Comparison of ENCODE assay signal across 26 mouse cellular contexts in the genomic region with DNA sequence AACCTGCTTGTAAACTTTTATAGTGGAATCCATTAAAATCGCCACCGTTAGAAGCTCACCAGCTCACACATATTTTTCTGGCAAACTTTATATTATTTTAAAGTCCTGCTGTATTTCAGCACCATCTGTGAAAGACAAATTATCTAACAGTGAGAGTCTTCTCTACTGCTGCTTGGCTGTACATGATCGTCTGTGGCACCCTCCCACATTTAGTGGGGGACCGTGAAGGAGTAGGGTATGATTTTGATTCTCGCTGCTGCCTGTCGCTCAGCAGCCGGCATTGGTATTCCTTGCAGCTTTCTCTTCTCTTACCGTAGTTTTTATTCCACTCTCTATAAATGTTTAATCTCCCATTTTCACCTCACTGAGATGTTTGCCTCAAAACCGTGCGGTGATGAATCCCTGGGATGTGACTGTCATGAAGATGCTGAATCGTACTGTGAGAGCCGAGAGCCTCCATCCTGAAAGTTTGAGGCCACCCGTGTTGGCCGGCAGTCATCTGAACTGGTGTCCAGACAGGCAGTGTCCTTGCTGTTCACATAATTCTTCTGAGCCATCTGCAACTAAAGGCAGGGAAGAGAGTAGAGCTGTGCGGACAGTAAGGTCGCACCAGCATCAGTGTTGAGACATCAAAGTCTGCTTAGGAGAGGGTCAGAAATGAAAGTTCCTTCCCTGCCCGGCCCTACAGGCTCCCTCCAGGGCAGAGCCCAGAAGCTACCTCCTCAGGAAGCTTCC. TPM values are rescaled to one million over a fixed set of nuclear protein-coding genes. Genes with fewer than 3 reads are reported as not detected.
DNase-seq lines count a peak whose midpoint lies in the region; ATAC-seq and TF ChIP-seq lines count a peak whose summit lies in the region.
"Had no signal": no experiment of that assay in that cellular context is flagged by ENCODE, and none has a peak within 500 bp of the region (broad histone marks: within the 10 kb centered on the region; RNA-seq: fewer than 3 reads in every experiment).

No protein-coding gene starts in this region.

- 74% methylated on average over 17 of the region's 17 CpGs for WGBS in forebrain, postnatal 0 days
- 89% methylated on average over 17 of the region's 17 CpGs for WGBS in forebrain, embryonic 13.5 days
- WGBS in midbrain, embryonic 13.5 days: 85% methylated on average over 17 of the region's 17 CpGs
- 95% methylated on average over 17 of the region's 17 CpGs for WGBS in midbrain, embryonic 10.5 days

- H3K9me3 ChIP-seq in forebrain, postnatal 0 days (ENCODE audit: low read length): no peaks in the 10 kb centered on the region
- no peaks in the 10 kb centered on the region for H3K9me3 ChIP-seq in forebrain, embryonic 13.5 days (replicated peaks)
- no peaks in the 10 kb centered on the region for H3K9me3 ChIP-seq in midbrain, embryonic 13.5 days
- no peaks in the 10 kb centered on the region for H3K9me3 ChIP-seq in midbrain, embryonic 10.5 days (replicated peaks)
- H3K9me3 ChIP-seq: forebrain, embryonic 10.5 days; heart, embryonic 12.5 days; hindbrain, embryonic 10.5 days; intestine, embryonic 15.5 days; lung, embryonic 15.5 days; megakaryocyte, embryonic 14.5 days; neural tube, embryonic 12.5 days had no signal

- ATAC-seq in forebrain, postnatal 0 days: peak; percentile 45; the same call in 1 of the 2 replicates
- ATAC-seq in forebrain, embryonic 13.5 days: no peak
- no peak for ATAC-seq in midbrain, embryonic 13.5 days
- ATAC-seq: hindbrain, embryonic 16.5 days; intestine, embryonic 15.5 days had no signal

- no peaks in the 10 kb centered on the region for H3K27me3 ChIP-seq in forebrain, postnatal 0 days (ENCODE audit: insufficient read depth, low read length)
- no peaks in the 10 kb centered on the region for H3K27me3 ChIP-seq in forebrain, embryonic 13.5 days
- H3K27me3 ChIP-seq in midbrain, embryonic 13.5 days: no peaks in the 10 kb centered on the region
- no peaks in the 10 kb centered on the region for H3K27me3 ChIP-seq in midbrain, embryonic 10.5 days (ENCODE audit: low read depth, poor library complexity, severe bottlenecking)
- H3K27me3 ChIP-seq: heart, embryonic 12.5 days; intestine, embryonic 15.5 days; lung, embryonic 15.5 days; megakaryocyte, embryonic 14.5 days; neural tube, embryonic 12.5 days had no signal

- H3K27ac ChIP-seq in forebrain, postnatal 0 days (ENCODE audit: low read depth, low read length): no peak overlapping the region
- H3K27ac ChIP-seq in forebrain, embryonic 13.5 days: no peak overlapping the region
- peak overlapping the region; percentile 7; the same call in 1 of the 2 replicates for H3K27ac ChIP-seq in midbrain, embryonic 13.5 days
- H3K27ac ChIP-seq in midbrain, embryonic 10.5 days (replicated peaks): no peak overlapping the region
- H3K27ac ChIP-seq: forebrain, embryonic 10.5 days; gastrocnemius, adult 2 months; hindbrain, embryonic 10.5 days; intestine, embryonic 15.5 days; liver, embryonic 14.5 days; lung, embryonic 15.5 days; neural tube, embryonic 12.5 days had no signal

- 0 out of 2 replicates have a peak, but pooled peaks cover 4% of the 10 kb centered on the region for H3K4me1 ChIP-seq in forebrain, postnatal 0 days (ENCODE audit: insufficient read depth)
- peaks cover 9% of the 10 kb centered on the region; the same call in 1 of the 2 replicates for H3K4me1 ChIP-seq in forebrain, embryonic 13.5 days
- H3K4me1 ChIP-seq in midbrain, embryonic 13.5 days (replicated peaks): peaks cover 9% of the 10 kb centered on the region
- H3K4me1 ChIP-seq in midbrain, embryonic 10.5 days: peaks cover 30% of the 10 kb centered on the region

- no peak for TF ChIP-seq CTCF in forebrain, postnatal 0 days (IDR thresholded peaks at IDR 0.05; ENCODE audit: low read depth)

- no peak overlapping the region for H3K4me3 ChIP-seq in forebrain, postnatal 0 days (ENCODE audit: low read depth, low read length)
- no peak overlapping the region for H3K4me3 ChIP-seq in forebrain, embryonic 13.5 days
- no peak overlapping the region for H3K4me3 ChIP-seq in midbrain, embryonic 13.5 days (replicated peaks)
- H3K4me3 ChIP-seq in midbrain, embryonic 10.5 days: no peak overlapping the region
- H3K4me3 ChIP-seq: forebrain, embryonic 10.5 days; gastrocnemius, adult 2 months; heart, embryonic 12.5 days; hindbrain, embryonic 10.5 days; intestine, embryonic 15.5 days; lung, embryonic 15.5 days; megakaryocyte, embryonic 14.5 days; neural tube, embryonic 12.5 days had no signal

- no peak overlapping the region for H3K4me2 ChIP-seq in forebrain, postnatal 0 days (ENCODE audit: low read depth)
- H3K4me2 ChIP-seq in forebrain, embryonic 13.5 days: no peak overlapping the region
- no peak overlapping the region for H3K4me2 ChIP-seq in midbrain, embryonic 13.5 days (replicated peaks)
- H3K4me2 ChIP-seq: heart, embryonic 12.5 days; intestine, embryonic 15.5 days; lung, embryonic 15.5 days; neural tube, embryonic 12.5 days had no signal

- H3K36me3 ChIP-seq in forebrain, postnatal 0 days (ENCODE audit: insufficient read depth): no peaks in the 10 kb centered on the region
- H3K36me3 ChIP-seq in forebrain, embryonic 13.5 days (ENCODE audit: poor library complexity, severe bottlenecking): no peaks in the 10 kb centered on the region
- no peaks in the 10 kb centered on the region for H3K36me3 ChIP-seq in midbrain, embryonic 13.5 days
- H3K36me3 ChIP-seq in midbrain, embryonic 10.5 days: no peaks in the 10 kb centered on the region
- H3K36me3 ChIP-seq: forebrain, embryonic 10.5 days; heart, embryonic 12.5 days; hindbrain, embryonic 10.5 days; intestine, embryonic 15.5 days; lung, embryonic 15.5 days; neural tube, embryonic 12.5 days had no signal

- no peak overlapping the region for H3K9ac ChIP-seq in forebrain, postnatal 0 days
- H3K9ac ChIP-seq in forebrain, embryonic 13.5 days: no peak overlapping the region
- no peak overlapping the region for H3K9ac ChIP-seq in midbrain, embryonic 13.5 days (replicated peaks)
- H3K9ac ChIP-seq: heart, embryonic 12.5 days; intestine, embryonic 15.5 days; liver, embryonic 14.5 days; lung, embryonic 15.5 days; neural tube, embryonic 12.5 days had no signal

- no peak for DNase-seq in forebrain, postnatal 0 days
- no peak for DNase-seq in midbrain, embryonic 10.5 days (ENCODE audit: low spot score)
- DNase-seq in adrenal gland, postnatal 14 days: peak; percentile 70
- DNase-seq in telencephalon, adult 2 months (ENCODE audit: low read depth, low spot score): peak; percentile 73
- no peak for DNase-seq in gastrocnemius, postnatal 25 days
- DNase-seq: cerebellum, adult 11 months; cerebellum, postnatal 10 days; gastrocnemius, adult 2 months; heart, postnatal 10 days; kidney, adult 8-10 months; kidney, postnatal 10 days; lung, postnatal 36 days; right cerebral cortex, postnatal 4 days; thymus, postnatal 25 days had no signal

RNA-seq across cellular contexts. Expression of a gene that starts 38.4 kb away (rescaled TPM):
- 9.0 and 9.2 TPM in 2 replicates for total RNA-seq in forebrain, postnatal 0 days (2014; rRNA removed)
- polyA plus RNA-seq in forebrain, postnatal 0 days (2015; fragmentation: Nextera tagmentation; extraction: Ambion mirVana): 5.4 and 6.8 TPM in 2 replicates
- polyA plus RNA-seq in forebrain, embryonic 13.5 days (2015; fragmentation: Nextera tagmentation; extraction: Ambion mirVana): 12.7 and 16.9 TPM in 2 replicates
- 5.0 and 6.1 TPM in 2 replicates for polyA plus RNA-seq in midbrain, embryonic 13.5 days (2015; fragmentation: Nextera tagmentation; extraction: Ambion mirVana)
- polyA plus RNA-seq in midbrain, embryonic 10.5 days (2016; fragmentation: Nextera tagmentation; extraction: Ambion mirVana): 8.5 and 11.0 TPM in 2 replicates
- total RNA-seq in adrenal gland, postnatal 14 days (2021): 16.6 and 21.1 TPM in 2 replicates
- 1 to 10 TPM; 1.4 to 1.9 TPM for total RNA-seq in gastrocnemius, postnatal 25 days (2021)
- total RNA-seq: granulocyte monocyte progenitor cell, adult 5-6 weeks had no signal

Comparison
In these comparisons a context has a peak if more than half of its experiments do, and no peak if none do; other contexts are left out.
1. DNase-seq: peak in adrenal gland, postnatal 14 days (single experiment) and telencephalon, adult 2 months (single experiment); none in forebrain, postnatal 0 days (single experiment), midbrain, embryonic 10.5 days (single experiment) and gastrocnemius, postnatal 25 days (single experiment).